Mouse (Mus musculus): Measurements from ENCODE around the gene Fto. TPM values are rescaled to one million over a fixed set of nuclear protein-coding genes. Genes with fewer than 3 reads are reported as not detected.

The Fto gene
- 10 to 100 TPM; 65.9 to 67.1 TPM for total RNA-seq (2021)

DNA sequence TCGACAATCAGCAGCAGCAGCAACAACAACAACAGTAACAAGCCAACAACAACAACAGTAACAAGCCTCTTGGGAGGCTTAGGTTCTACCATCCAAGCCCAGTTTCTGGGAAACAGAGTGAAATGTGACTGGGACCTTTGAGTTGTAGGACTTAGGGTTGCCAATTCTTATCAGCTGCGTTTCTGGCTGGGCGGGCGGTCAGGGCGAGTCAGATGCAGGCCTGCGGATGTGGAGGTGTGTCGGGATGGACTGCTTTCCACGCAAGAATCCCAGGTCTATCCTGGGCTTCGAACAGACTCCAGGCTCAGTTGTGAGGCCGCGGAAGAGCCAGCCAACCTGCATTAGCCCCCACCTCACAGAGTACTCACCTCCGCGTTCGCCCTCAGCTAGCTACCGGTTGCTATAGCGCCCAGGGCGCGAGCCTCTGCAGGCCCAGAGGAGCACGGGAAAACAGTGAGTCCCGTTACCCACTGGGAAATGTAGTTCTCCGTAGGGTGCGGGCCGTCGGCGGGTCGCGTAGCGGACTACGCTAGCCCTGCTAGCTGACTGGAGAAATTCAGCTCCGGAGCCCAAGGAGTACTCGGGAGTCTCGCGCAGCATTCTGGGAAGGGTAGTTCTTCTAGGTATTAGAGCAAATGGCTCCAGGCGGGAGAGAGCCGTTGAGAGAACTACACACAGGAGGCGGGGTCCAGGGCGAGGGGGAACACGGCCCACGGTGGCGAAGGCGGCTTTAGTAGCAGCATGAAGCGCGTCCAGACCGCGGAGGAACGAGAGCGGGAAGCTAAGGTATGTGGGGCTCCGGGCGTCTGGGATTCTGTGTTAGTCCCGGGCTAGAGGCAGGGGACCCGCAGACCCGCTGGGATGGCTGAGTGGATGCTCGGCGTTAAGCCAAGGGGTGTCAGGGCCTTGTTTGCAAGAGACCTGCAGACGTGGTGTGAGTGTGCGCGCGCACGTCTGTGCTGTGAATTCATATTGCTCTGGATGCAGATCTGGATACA, at the start of gene Fto, which contains the start of gene Rpgrip1l:
Fto (plus strand) TSS at position 691 of the 998 bp plus-strand sequence.
Rpgrip1l (minus strand) TSS at position 428 of the 998 bp plus-strand sequence.
- intact Hi-C loops (cut with DNase I), result no loop called here
- peak; percentile 95 for DNase-seq (ENCODE audit: low spot score)

DNA sequence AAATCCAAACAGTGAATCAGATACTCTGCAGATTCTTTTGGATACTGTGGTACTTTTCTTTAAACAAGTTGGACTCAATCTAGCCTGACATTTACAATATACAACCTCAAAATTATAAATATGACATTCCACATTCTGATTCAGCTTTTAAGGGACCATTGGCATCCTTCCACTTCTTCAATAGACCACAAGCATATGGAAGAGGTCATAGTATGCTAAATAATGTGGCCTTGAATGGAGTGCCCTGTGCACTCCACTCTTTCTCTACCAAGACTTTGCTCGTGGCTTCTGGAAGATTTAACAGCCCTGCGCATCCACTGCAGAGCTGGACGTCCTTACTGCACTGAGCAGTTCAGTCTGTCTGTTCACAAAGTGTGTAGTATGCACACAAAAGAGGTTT, 49.4 kb upstream of the Fto start:
- DNase-seq (ENCODE audit: low spot score), result no peak
- intact Hi-C loops (cut with DNase I), result no loop called here

DNA sequence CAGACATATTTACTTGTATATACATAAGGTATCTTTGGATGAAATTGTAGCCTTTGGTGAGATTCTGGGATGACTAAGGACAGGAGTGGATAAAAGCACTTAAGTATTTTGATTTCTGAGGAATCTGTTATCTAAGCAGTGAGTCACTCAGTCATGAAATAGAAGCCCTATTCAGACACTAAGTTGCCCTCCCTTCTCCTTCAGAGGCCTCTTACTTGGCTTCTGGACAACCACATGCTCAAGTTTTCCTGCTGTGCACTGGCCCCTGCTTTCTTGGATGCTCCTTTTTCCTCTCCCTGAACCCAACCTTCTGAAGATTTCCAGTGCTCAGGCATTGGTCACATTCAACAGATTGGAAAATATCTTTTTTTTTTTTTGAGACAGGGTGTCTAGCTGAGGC, 48.8 kb upstream of the Fto start:
- DNase-seq (ENCODE audit: low spot score), result no peak
- intact Hi-C loops (cut with DNase I), result no loop called here

- intact Hi-C loops (cut with DNase I), result no loop called here
- no peak for DNase-seq (ENCODE audit: low spot score)
Observed at GRCm38 (mm10) chr8:91269374-91269958, 43.9 kb upstream of the Fto start.

- no peak for DNase-seq (ENCODE audit: low spot score)
- intact Hi-C loops (cut with DNase I), result no loop called here
Observed at GRCm38 (mm10) chr8:91273493-91273892, 39.8 kb upstream of the Fto start.

DNA sequence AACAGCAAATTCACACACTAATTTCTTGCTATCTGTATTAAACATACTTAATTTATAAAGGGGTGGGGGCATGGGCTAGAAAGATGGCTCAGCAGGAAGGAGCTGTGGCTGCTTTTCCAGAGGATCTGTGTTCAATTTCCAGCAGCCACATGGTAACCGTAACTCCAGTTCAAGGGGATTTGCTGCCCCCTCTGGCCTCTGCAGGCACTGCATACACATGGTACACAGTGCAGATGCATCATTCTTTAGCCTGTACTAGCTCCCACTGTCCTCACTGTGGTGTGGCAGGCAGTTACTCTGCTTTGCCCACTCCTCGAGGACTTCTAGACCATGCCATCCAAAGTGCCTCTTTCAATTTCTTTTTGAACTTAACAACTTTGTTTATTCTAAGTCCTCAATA, 37.0 kb upstream of the Fto start:
- no peak for DNase-seq (ENCODE audit: low spot score)
- intact Hi-C loops (cut with DNase I), result no loop called here

DNA sequence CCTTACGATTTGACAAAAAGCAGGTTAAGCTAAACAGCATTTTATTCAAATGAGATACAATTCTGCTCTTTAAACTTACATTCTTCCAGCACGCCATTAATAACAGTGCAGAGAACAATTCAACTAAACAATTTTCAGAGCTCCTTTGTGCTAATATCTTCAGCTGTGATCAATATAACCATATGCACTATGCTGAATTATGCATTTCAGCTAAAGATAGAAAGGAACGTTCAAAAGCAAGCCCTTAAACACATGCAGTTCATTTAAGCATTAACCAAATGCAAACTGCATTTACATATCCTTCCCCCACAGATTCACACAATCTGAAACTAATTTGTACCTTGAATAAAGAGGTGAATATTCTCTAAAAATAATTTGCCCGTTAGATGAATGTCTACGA, 35.3 kb upstream of the Fto start:
- intact Hi-C loops (cut with DNase I), result no loop called here
- DNase-seq (ENCODE audit: low spot score), result no peak

GRCm38 (mm10) chr8:91280467-91281212, 32.7 kb upstream of the Fto start:
- intact Hi-C loops (cut with DNase I), result no loop called here
- DNase-seq (ENCODE audit: low spot score), result peak; percentile 6

GRCm38 (mm10) chr8:91281545-91281944, 31.8 kb upstream of the Fto start:
- DNase-seq (ENCODE audit: low spot score), result no peak
- intact Hi-C loops (cut with DNase I), result no loop called here

DNA sequence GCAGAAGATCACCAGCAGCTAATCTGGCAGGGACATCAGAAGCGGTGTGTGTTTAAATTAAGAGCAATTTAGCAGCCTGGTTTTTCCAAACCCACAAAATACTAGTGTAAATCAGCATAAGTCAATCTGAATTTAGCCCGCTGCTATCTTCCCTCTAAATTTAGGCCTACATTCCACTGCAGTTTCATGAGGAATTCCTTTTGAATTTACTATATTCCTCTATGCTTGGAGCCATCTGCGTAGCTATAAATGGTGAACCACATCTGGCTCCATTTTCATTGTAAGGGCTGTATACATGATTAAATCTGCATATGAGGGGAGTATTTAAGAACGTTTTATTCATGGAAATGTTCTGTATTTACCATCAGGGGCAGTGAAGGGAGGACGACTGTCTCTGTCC, 30.7 kb upstream of the Fto start:
- intact Hi-C loops (cut with DNase I), result no loop called here

GRCm38 (mm10) chr8:91283815-91284214, 29.5 kb upstream of the Fto start:
- DNase-seq (ENCODE audit: low spot score), result no peak
- intact Hi-C loops (cut with DNase I), result no loop called here

More for the DNA sequence above, 30.7 kb upstream of the Fto start:
- DNase-seq (ENCODE audit: low spot score), result no peak

- no peak for DNase-seq (ENCODE audit: low spot score)
- intact Hi-C loops (cut with DNase I), result no loop called here
Observed at GRCm38 (mm10) chr8:91286237-91286636, 27.1 kb upstream of the Fto start.

DNA sequence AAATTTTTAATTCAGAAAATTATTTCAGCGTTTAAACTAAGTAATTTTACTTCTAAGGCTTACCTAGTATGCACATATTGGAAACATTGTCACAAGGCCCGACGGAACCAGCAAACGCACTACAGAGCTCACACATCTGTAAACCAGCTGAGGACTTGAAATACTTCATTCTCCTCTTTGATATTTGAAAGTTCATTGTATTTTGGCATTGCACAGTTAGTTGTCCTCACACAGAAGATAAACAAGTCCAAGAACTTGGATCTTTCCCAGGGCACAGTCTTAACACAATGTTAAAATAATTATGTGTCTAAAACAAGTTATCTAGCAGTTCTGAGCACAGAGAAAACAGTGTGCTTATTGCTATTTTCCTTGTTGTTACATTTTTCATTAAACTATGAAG, 22.7 kb upstream of the Fto start:
- intact Hi-C loops (cut with DNase I), result no loop called here
- DNase-seq (ENCODE audit: low spot score), result no peak

DNA sequence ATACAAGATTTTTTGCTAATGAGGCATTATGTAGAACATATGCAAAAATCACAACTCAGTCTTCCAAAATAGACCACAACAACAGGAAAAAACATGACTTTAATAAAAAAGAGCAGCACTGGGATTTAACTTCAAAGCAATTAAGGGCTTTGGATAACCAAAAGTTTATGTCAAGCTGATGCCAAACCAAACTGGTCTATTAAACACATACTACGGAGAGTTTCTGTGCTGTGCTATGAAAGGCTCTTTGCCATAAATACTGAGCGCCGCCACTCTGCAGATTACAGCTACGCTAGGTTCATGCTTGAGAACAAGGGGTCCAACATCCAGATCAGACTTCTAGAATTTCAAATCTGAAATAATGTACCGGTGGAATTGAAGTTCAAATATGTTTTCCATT, 17.5 kb upstream of the Fto start:
- DNase-seq (ENCODE audit: low spot score), result no peak
- intact Hi-C loops (cut with DNase I), result no loop called here

GRCm38 (mm10) chr8:91298672-91299071, 14.7 kb upstream of the Fto start:
- intact Hi-C loops (cut with DNase I), result no loop called here
- DNase-seq (ENCODE audit: low spot score), result no peak

DNA sequence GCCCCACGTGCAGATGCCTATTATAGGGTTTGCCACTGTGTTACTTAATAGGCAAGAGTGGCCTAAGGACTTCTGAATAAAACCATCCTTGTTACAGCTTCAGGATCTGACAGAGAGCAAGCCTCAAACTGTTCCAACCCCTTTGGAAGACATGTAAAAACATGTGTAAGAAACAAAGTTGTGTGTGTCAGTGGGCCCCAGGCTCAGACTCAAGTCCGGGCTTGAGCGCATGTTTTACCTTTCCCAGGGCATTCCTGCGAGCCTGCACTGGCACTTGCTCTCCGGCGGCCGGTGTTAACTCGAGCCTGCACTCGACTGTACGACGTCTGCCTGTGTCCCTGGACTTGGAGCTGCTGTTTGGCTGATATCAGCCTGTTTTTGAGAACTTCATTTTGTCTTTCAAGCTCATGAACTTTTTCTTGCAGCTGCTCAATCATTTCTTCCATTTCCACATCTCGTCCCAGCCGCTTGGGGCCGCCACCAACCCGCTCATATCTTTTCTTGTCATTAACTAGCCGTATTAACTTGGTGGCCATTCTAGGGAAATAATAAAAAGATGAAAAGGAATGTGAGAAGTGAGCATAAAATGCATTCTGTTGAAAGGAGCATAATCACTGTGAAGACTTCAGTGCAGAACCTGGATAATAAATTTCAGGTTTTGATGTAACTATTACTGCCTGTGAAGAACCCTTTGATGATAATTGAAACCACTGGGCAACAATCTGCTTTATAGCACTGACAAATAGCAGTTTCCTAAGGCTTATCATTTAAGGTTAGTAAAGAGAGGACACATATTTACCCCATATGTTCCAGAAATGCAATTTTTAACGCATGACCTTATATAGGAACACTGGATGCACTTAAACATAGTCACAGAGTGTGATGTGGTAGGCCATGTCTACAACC, 8.6 kb upstream of the Fto start:
- intact Hi-C loops (cut with DNase I), result no loop called here
- DNase-seq (ENCODE audit: low spot score), result no peak

DNA sequence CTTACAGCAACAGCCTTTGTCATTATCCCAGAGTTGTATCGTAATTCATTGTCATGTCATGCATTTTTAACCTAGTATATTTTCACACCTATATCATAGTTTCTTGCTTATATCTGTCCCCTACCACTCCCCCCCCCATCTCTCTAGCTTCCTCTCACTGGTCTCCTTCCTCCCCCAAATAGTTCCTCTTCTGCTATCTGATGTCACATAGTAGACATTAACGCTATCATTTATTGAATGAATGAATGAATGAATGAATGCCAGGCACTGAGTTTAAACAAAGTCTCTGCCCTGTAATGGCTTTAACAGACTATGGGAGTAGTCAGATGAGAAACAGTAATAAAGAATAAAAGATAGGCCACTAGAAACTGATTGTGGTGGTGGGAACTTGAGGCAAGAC, 983 bp upstream of the Fto start:
- no peak for DNase-seq (ENCODE audit: low spot score)
- intact Hi-C loops (cut with DNase I), result no loop called here

DNA sequence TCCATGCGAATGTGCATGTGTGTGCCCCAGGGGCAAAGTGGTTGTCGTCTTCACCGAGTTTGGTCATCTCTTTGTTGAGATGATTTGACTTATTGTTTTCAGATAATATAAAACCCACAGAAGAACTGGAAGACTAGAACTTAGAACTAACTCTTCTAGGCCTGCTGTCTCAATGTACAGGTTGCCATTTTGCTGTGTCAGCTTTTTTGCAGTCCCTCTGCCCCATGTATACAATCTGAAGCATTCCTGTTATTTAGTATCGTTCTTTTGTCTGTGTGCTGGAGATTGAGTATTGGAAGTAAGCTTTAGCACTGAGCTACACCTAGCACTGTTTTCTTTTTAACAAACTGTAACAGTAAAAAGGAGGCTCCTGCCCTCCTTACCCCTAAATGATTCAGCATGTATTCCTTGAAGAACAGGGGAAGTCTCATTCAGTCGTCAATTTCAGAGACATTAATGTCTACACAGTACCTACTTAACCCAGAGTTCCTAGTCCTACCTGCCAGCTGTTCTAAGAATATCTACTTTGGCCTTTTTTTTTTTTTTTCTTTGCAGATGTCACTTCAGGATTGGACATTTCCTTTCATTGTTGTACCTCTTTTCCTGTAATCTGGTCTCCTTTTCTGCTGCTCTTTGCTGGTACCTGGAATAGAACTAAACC, 4.4 kb downstream of the Fto start:
- intact Hi-C loops (cut with DNase I), result no loop called here
- DNase-seq (ENCODE audit: low spot score), result no peak

Data from heart, postnatal 25 days (tissue).